Comparison of ENCODE assay signal across 9 mouse cellular contexts in the genomic region with DNA sequence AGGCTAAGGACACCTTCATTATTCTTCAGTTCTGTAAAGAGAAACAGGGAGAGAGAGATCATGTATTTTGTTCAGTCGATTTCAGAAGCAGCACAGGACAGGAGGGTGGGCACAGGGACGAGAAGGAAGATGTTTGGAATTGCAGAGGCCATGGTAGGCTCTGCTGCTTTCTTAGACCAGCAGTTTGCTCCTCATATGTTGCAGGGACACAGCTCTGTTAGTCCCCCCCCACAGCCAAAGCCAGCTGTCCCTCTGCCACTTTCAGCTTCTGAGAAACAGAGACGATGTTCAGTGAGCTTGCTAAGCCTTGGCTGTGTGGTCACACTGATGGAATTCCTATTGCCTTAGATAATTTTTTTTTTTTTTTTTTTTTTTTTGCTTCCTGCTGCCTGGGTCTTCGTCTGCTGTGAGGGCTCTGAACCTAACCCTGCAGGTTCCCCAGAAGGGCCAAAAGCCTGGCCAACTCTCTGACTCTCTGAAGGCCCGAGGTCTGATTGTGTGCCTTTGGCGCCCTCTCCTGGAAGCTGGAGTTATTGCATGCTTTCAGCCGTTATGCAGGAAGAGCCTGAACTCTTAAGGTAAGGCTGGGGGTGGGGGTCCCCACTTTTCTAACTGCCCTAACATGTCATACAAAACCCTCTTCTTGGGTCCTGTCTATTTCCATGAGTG. TPM values are rescaled to one million over a fixed set of nuclear protein-coding genes. Genes with fewer than 3 reads are reported as not detected.
DNase-seq lines count a peak whose midpoint lies in the region; ATAC-seq lines count a peak whose summit lies in the region.
"Had no signal": no experiment of that assay in that cellular context is flagged by ENCODE, and none has a peak within 500 bp of the region (broad histone marks: within the 10 kb centered on the region; RNA-seq: fewer than 3 reads in every experiment).

No protein-coding gene starts in this region.

- H3K9ac ChIP-seq in embryonic facial prominence, embryonic 15.5 days = no peak overlapping the region
- H3K9ac ChIP-seq in liver, embryonic 13.5 days = no peak overlapping the region
- H3K9ac ChIP-seq in neural tube, embryonic 14.5 days (replicated peaks; ENCODE audit: low read depth, low read length) = no peak overlapping the region

- peaks cover 53% of the 10 kb centered on the region for H3K4me1 ChIP-seq in embryonic facial prominence, embryonic 15.5 days
- H3K4me1 ChIP-seq in heart, embryonic 10.5 days = peaks cover 36% of the 10 kb centered on the region
- H3K4me1 ChIP-seq in liver, embryonic 13.5 days (replicated peaks) = peaks cover 11% of the 10 kb centered on the region
- H3K4me1 ChIP-seq in neural tube, embryonic 14.5 days (ENCODE audit: control insufficient read depth, insufficient read depth, low read length) = peaks cover 30% of the 10 kb centered on the region

- peak; percentile 71 for DNase-seq in CD4-positive helper T cell, adult 2 months (ENCODE audit: low read depth, low spot score)
- peak; percentile 64 to 81 for DNase-seq in adrenal gland, postnatal 4 days (ENCODE audit: low spot score in 2 of 2)
- peak; percentile 93 for DNase-seq in heart, embryonic 10.5 days (ENCODE audit: low spot score)
- peak; percentile 93 for DNase-seq in kidney, postnatal 10 days
- peak; percentile 59 for DNase-seq in liver, embryonic 13.5 days
- DNase-seq in thymus, adult 18-20 months = peak; percentile 42 to 65

- H3K4me2 ChIP-seq in embryonic facial prominence, embryonic 15.5 days (replicated peaks) = no peak overlapping the region
- no peak overlapping the region for H3K4me2 ChIP-seq in liver, embryonic 13.5 days
- no peak overlapping the region for H3K4me2 ChIP-seq in neural tube, embryonic 14.5 days (ENCODE audit: low read depth, low read length)

- H3K9me3 ChIP-seq in embryonic facial prominence, embryonic 15.5 days (replicated peaks) = no peaks in the 10 kb centered on the region
- H3K9me3 ChIP-seq in heart, embryonic 10.5 days = no peaks in the 10 kb centered on the region
- no peaks in the 10 kb centered on the region for H3K9me3 ChIP-seq in liver, embryonic 13.5 days (replicated peaks)
- H3K9me3 ChIP-seq in neural tube, embryonic 14.5 days (ENCODE audit: control insufficient read depth, low read length) = no peaks in the 10 kb centered on the region

- H3K36me3 ChIP-seq in embryonic facial prominence, embryonic 15.5 days = no peaks in the 10 kb centered on the region; the same call in 1 of the 2 replicates
- H3K36me3 ChIP-seq in heart, embryonic 10.5 days = peaks cover 7% of the 10 kb centered on the region; the same call in 1 of the 2 replicates
- H3K36me3 ChIP-seq in liver, embryonic 13.5 days = no peaks in the 10 kb centered on the region
- no peaks in the 10 kb centered on the region for H3K36me3 ChIP-seq in neural tube, embryonic 14.5 days (ENCODE audit: control insufficient read depth, insufficient read depth, low read length)

- 23% methylated on average over 7 of the region's 7 CpGs for WGBS in embryonic facial prominence, embryonic 15.5 days
- 26% methylated on average over 7 of the region's 7 CpGs for whole genome bisulfite sequencing in heart, embryonic 10.5 days
- 33% methylated on average over 7 of the region's 7 CpGs for WGBS in liver, embryonic 13.5 days (ENCODE audit: insufficient replicate concordance)
- 31% methylated on average over 7 of the region's 7 CpGs for WGBS in neural tube, embryonic 14.5 days

- ATAC-seq in embryonic facial prominence, embryonic 15.5 days (ENCODE audit: insufficient number of reproducible peaks, low FRiP score, low TSS enrichment, low read depth) = peak; percentile 15; the same call in 1 of the 2 replicates
- no peak for ATAC-seq in liver, embryonic 13.5 days (ENCODE audit: low read depth)
- ATAC-seq in neural tube, embryonic 14.5 days (ENCODE audit: low read depth) = no peak

- peak overlapping the region; percentile 73 for H3K27ac ChIP-seq in embryonic facial prominence, embryonic 15.5 days (replicated peaks)
- H3K27ac ChIP-seq in heart, embryonic 10.5 days = peak overlapping the region; percentile 76; the same call in 1 of the 2 replicates
- no peak overlapping the region for H3K27ac ChIP-seq in liver, embryonic 13.5 days
- 0 out of 2 replicates have a peak overlapping the region, but pooled peaks have one; percentile 30 for H3K27ac ChIP-seq in neural tube, embryonic 14.5 days (ENCODE audit: low read depth, low read length)

- H3K27me3 ChIP-seq in embryonic facial prominence, embryonic 15.5 days = no peaks in the 10 kb centered on the region
- peaks cover 12% of the 10 kb centered on the region for H3K27me3 ChIP-seq in heart, embryonic 10.5 days (ENCODE audit: insufficient read depth, poor library complexity, severe bottlenecking)
- H3K27me3 ChIP-seq in liver, embryonic 13.5 days = peaks cover 4% of the 10 kb centered on the region; the same call in 1 of the 2 replicates
- H3K27me3 ChIP-seq in neural tube, embryonic 14.5 days (ENCODE audit: control insufficient read depth, insufficient read depth, low read length) = no peaks in the 10 kb centered on the region

- H3K4me3 ChIP-seq in embryonic facial prominence, embryonic 15.5 days (replicated peaks) = no peak overlapping the region
- H3K4me3 ChIP-seq in heart, embryonic 10.5 days = no peak overlapping the region
- no peak overlapping the region for H3K4me3 ChIP-seq in liver, embryonic 13.5 days (replicated peaks)
- no peak overlapping the region for H3K4me3 ChIP-seq in neural tube, embryonic 14.5 days (ENCODE audit: low read depth, low read length)

RNA-seq across cellular contexts. Expression of a gene that starts 19.8 kb away (rescaled TPM):
- 10 to 100 TPM; 53.5 to 64.9 TPM for total RNA-seq in adrenal gland, postnatal 4 days (2021)
- polyA plus RNA-seq in embryonic facial prominence, embryonic 15.5 days (2015; fragmentation: Nextera tagmentation; extraction: Ambion mirVana) = 24.8 and 32.3 TPM in 2 replicates
- 13.2 and 17.9 TPM in 2 replicates for polyA plus RNA-seq in heart, embryonic 10.5 days (2016; fragmentation: Nextera tagmentation; extraction: Ambion mirVana)
- 2.0 and 2.5 TPM in 2 replicates for polyA plus RNA-seq in liver, embryonic 13.5 days (2015; fragmentation: Nextera tagmentation; extraction: Ambion mirVana)
- 29.9 and 40.4 TPM in 2 replicates for polyA plus RNA-seq in neural tube, embryonic 14.5 days (2014; fragmentation: Nextera tagmentation; extraction: Ambion mirVana)

RNA-seq across cellular contexts. Expression of a gene that starts 32.8 kb away (rescaled TPM):
- total RNA-seq in adrenal gland, postnatal 4 days (2021) = under 1 TPM; 0.17 to 0.37 TPM
- polyA plus RNA-seq in embryonic facial prominence, embryonic 15.5 days (2015; fragmentation: Nextera tagmentation; extraction: Ambion mirVana) = not detected in 2 replicates
- polyA plus RNA-seq in heart, embryonic 10.5 days (2016; fragmentation: Nextera tagmentation; extraction: Ambion mirVana) = not detected in 2 replicates
- polyA plus RNA-seq in liver, embryonic 13.5 days (2015; fragmentation: Nextera tagmentation; extraction: Ambion mirVana) = not detected in 2 replicates
- polyA plus RNA-seq in neural tube, embryonic 14.5 days (2014; fragmentation: Nextera tagmentation; extraction: Ambion mirVana) = not detected in 2 replicates
- polyA plus RNA-seq: gonadal fat pad, adult 2 months had no signal

RNA-seq across cellular contexts. Expression of a gene that starts 35.0 kb away (rescaled TPM):
- total RNA-seq in adrenal gland, postnatal 4 days (2021) = 10 to 100 TPM; 34.1 to 34.2 TPM
- polyA plus RNA-seq in embryonic facial prominence, embryonic 15.5 days (2015; fragmentation: Nextera tagmentation; extraction: Ambion mirVana) = 75.9 and 79.9 TPM in 2 replicates
- 58.9 and 66.9 TPM in 2 replicates for polyA plus RNA-seq in heart, embryonic 10.5 days (2016; fragmentation: Nextera tagmentation; extraction: Ambion mirVana)
- polyA plus RNA-seq in liver, embryonic 13.5 days (2015; fragmentation: Nextera tagmentation; extraction: Ambion mirVana) = 44.2 and 47.0 TPM in 2 replicates
- 67.4 and 73.3 TPM in 2 replicates for polyA plus RNA-seq in neural tube, embryonic 14.5 days (2014; fragmentation: Nextera tagmentation; extraction: Ambion mirVana)

RNA-seq across cellular contexts. Expression of a gene that starts 35.2 kb away (rescaled TPM):
- total RNA-seq in adrenal gland, postnatal 4 days (2021) = 10 to 100 TPM; 38.6 to 39.2 TPM
- polyA plus RNA-seq in embryonic facial prominence, embryonic 15.5 days (2015; fragmentation: Nextera tagmentation; extraction: Ambion mirVana) = 74.1 and 79.1 TPM in 2 replicates
- polyA plus RNA-seq in heart, embryonic 10.5 days (2016; fragmentation: Nextera tagmentation; extraction: Ambion mirVana) = 89.1 and 114 TPM in 2 replicates
- polyA plus RNA-seq in liver, embryonic 13.5 days (2015; fragmentation: Nextera tagmentation; extraction: Ambion mirVana) = 38.1 and 40.1 TPM in 2 replicates
- polyA plus RNA-seq in neural tube, embryonic 14.5 days (2014; fragmentation: Nextera tagmentation; extraction: Ambion mirVana) = 65.6 and 71.7 TPM in 2 replicates

RNA-seq across cellular contexts. Expression of a gene that starts 44.2 kb away (rescaled TPM):
- 10 to 100 TPM; 40.9 to 43.9 TPM for total RNA-seq in adrenal gland, postnatal 4 days (2021)
- 44.8 and 51.2 TPM in 2 replicates for polyA plus RNA-seq in embryonic facial prominence, embryonic 15.5 days (2015; fragmentation: Nextera tagmentation; extraction: Ambion mirVana)
- 27.0 and 27.1 TPM in 2 replicates for polyA plus RNA-seq in heart, embryonic 10.5 days (2016; fragmentation: Nextera tagmentation; extraction: Ambion mirVana)
- polyA plus RNA-seq in liver, embryonic 13.5 days (2015; fragmentation: Nextera tagmentation; extraction: Ambion mirVana) = 10.4 and 11.8 TPM in 2 replicates
- polyA plus RNA-seq in neural tube, embryonic 14.5 days (2014; fragmentation: Nextera tagmentation; extraction: Ambion mirVana) = 40.6 and 53.9 TPM in 2 replicates
